Mouse (Mus musculus): Measurements from ENCODE around the gene Sel1l. TPM values are rescaled to one million over a fixed set of nuclear protein-coding genes. Genes with fewer than 3 reads are reported as not detected.

Gene Sel1l
- total RNA-seq (2021) = 10 to 100 TPM; 46.1 to 46.4 TPM
- long read RNA-seq, experiment 1, full-length matches to known transcripts = 30 of 37 reads
- long read RNA-seq, experiment 1, partial matches to known transcripts = 2 of 37 reads
- long read RNA-seq, experiment 1, other reads (novel, unspliced or antisense) = 5 of 37 reads
- long read RNA-seq, experiment 2, full-length matches to known transcripts = 20 of 32 reads
- long read RNA-seq, experiment 2, partial matches to known transcripts = 4 of 32 reads
- long read RNA-seq, experiment 2, other reads (novel, unspliced or antisense) = 8 of 32 reads

DNA sequence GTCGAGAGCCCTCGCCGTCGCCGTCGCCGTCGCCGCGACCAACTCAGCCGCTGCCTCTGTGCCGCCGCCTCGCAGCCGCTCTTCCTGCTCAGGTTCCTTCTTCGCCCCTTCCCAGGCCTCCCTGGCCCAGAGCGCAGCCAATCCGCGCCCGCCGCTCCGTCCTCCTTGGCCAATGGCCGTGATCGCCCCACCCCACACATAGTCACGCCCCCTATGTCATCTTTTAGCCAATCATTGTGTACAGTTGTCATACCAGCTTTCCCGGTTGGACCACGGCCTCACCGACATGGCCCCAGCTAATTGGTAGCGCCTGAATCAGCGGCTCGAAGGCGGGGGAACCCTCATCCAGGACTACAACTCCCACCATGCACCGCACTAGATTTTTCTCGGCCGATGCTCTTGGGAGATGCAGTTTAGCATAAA is at the start of gene Sel1l:
TSS of gene Sel1l (minus strand) at position 113 of the 423 bp plus-strand sequence.
- DNase-seq (ENCODE audit: low spot score) = peak; percentile 99

GRCm38 (mm10) chr12:91892622-91893560 is 43.9 kb upstream of the Sel1l start:
- DNase-seq (ENCODE audit: low spot score) = no peak

GRCm38 (mm10) chr12:91880431-91880830 is 31.5 kb upstream of the Sel1l start:
- no peak for DNase-seq (ENCODE audit: low spot score)

- no peak for DNase-seq (ENCODE audit: low spot score)
These were observed 29.9 kb upstream of the Sel1l start for GRCm38 (mm10) chr12:91878912-91879250.

DNA sequence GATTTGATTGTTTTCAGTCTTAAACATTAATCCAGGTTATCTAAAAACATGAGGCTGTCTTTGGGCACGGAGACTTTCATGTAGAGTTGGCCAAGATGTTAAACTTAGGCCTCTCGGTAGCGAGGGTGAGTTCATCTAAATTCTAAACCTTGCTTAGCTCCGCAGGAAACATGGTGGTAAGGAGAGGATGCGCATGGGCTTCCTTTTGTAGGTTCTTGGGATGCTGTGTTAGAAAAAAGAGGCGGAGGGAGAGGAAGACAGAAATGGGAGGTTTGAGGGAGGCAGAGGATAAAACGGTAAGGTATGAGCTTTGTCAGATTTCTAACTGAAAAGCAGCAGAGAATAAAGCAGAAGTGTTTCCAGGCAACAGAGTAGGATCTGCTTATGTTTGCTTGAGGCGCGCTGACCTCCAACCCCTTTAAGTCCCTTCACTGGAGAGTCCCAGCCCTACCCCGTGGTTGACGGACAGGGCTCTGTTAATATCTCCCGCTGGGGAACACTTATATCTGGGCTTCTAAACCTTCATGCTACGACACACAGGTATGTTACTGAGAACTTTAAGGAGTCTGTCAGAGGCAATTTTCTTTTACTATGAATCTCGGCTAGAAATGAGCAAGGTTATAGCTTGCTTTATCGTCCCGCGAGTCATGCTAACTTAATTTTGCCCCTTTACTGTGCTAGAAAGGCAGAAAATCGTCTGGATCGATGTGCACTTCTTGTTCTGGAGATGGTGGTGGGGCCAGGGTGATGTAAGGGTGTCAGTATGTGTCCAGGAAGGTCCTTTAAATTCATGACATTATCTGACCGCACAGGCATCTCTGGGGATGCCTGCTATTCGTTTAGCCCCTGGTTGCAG is 29.3 kb upstream of the Sel1l start:
- DNase-seq (ENCODE audit: low spot score) = no peak

GRCm38 (mm10) chr12:91877646-91878045 is 28.7 kb upstream of the Sel1l start:
- DNase-seq (ENCODE audit: low spot score) = peak; percentile 28

GRCm38 (mm10) chr12:91870671-91871070 is 21.7 kb upstream of the Sel1l start:
- DNase-seq (ENCODE audit: low spot score) = no peak

GRCm38 (mm10) chr12:91869352-91869751 is 20.4 kb upstream of the Sel1l start:
- DNase-seq (ENCODE audit: low spot score) = no peak

DNA sequence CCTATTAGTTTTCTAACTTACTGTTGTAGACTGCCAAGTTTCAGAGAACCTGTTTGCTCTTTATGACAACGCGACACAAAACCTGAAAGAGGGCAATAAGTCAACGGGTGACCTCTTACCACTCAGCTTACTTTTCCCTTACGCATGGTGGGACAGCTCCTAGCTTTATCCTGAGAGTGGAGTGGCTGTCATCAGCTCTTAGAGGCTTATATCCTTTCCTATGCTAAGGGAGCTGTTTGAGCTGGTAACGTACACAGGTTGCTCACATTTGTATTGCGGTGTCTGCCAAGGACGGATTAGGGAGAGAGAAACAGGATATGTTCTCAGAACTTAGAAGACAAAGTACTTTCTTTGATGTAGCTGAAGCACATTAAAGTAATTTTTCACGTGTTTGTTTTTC is 5.4 kb upstream of the Sel1l start:
- DNase-seq (ENCODE audit: low spot score) = no peak

GRCm38 (mm10) chr12:91848394-91849044 is 438 bp downstream of the Sel1l start:
- peak; percentile 6 for DNase-seq (ENCODE audit: low spot score)

- no peak for DNase-seq (ENCODE audit: low spot score)
These were observed 2.9 kb downstream of the Sel1l start for GRCm38 (mm10) chr12:91846038-91846437.

GRCm38 (mm10) chr12:91845393-91845792 is 3.6 kb downstream of the Sel1l start:
- DNase-seq (ENCODE audit: low spot score) = no peak

GRCm38 (mm10) chr12:91844542-91844941 is 4.4 kb downstream of the Sel1l start:
- no peak for DNase-seq (ENCODE audit: low spot score)

- DNase-seq (ENCODE audit: low spot score) = no peak
These were observed 5.1 kb downstream of the Sel1l start for GRCm38 (mm10) chr12:91843888-91844287.

DNA sequence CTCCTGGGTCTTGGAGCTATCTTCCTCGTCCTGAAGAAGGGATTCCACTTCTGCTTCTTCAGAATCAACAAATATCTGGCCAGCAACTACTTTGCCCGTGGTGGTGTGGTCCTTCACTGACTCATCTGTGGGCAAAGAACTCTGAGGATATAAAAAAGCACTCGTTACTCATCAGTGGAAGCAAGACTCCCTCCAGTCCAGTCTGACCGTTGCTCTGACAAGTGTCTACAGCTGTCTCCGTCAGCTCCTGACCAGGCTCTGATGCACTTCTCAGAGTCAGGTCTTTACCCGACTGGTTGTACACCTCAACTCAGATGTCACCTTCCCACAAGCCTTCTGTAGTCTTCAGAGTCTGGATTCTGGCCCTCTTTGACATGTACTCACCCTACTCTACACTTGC is 7.2 kb downstream of the Sel1l start:
- no peak for DNase-seq (ENCODE audit: low spot score)

DNA sequence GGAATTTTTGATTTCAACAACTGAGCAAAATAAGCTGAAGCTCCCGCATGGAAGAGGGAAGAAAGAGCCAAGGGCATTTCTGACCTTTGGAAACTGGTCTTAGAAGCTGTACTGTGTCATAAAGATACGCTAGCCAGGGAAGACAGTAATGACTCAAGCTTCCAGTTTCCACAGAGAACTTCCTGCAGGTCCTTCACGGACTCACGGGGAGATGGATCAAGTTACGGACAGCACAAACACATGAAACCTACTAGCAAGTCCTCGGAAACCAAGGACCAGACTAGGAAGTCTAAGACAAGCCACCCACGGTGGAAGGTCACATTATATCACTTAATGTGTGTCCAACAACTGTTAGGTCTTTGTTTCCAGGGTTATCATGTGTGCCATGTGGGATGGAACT is 10.7 kb downstream of the Sel1l start:
- DNase-seq (ENCODE audit: low spot score) = no peak

DNA sequence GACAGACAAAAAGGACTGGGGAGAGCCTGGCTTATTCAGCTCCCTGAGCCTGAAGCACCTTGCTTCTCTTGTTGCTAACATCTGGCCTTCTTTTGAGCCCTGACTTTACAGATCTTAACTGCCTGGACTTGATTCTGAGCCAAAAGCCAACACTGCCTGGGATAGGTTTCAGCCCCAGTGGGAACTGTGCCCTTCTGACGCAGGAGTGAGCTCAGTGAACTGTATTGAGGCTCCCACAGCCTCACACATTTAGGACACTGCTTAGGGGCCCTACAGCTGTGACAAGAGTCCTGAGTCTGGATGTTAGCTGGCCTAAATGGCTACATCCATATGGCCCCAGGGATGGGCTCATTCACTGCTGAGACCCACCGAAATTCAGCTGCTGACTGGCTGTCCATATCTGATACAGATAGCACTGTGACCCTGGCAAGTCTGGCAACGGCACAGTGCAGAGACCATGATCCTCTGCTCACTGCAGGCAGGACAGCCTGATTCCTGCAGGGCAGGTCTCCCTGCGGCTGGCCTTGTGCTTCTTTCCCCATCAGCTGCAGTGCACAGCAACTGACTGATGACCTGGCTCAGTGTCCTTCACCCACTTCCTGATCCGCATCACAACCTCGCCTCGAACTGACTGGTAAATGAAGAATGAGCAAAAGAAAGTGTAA is 11.4 kb downstream of the Sel1l start:
- peak; percentile 38 for DNase-seq (ENCODE audit: low spot score)

GRCm38 (mm10) chr12:91833939-91834333 is 15.0 kb downstream of the Sel1l start:
- no peak for DNase-seq (ENCODE audit: low spot score)

- no peak for DNase-seq (ENCODE audit: low spot score)
These were observed 15.6 kb downstream of the Sel1l start for GRCm38 (mm10) chr12:91833237-91833938.

- DNase-seq (ENCODE audit: low spot score) = no peak
These were observed 17.5 kb downstream of the Sel1l start for GRCm38 (mm10) chr12:91831410-91831809.

Measured in gastrocnemius, adult 18-20 months (tissue).